Mouse (Mus musculus): Measurements from ENCODE around the gene Olfr1204. TPM values are rescaled to one million over a fixed set of nuclear protein-coding genes. Genes with fewer than 3 reads are reported as not detected.

Gene Olfr1204
- not detected in 2 replicates for polyA plus RNA-seq (2012)

GRCm38 (mm10) chr2:88848992-88849391, at the start of gene Olfr1204:
Gene Olfr1204, plus strand, starts transcription at chr2:88849292.
- TF ChIP-seq TAL1 (IDR thresholded peaks at IDR 0.05; ENCODE audit: low read length), result no peak
- no peak for TF ChIP-seq GATA1 (IDR thresholded peaks at IDR 0.05; ENCODE audit: low read length)
- Histone ChIP-seq H3K36me3 (ENCODE audit: control insufficient read depth) (no peaks in the 10 kb centered on the region), H3K9me3 (ENCODE audit: control insufficient read depth, low read length) (no peaks in the 10 kb centered on the region; the same call in 1 of the 2 replicates), H3K4me1 (ENCODE audit: control insufficient read depth) (no peaks in the 10 kb centered on the region), H3K27me3 (ENCODE audit: control insufficient read depth) (no peaks in the 10 kb centered on the region), H3K4me3 (replicated peaks) (no peak within 1 kb of the TSS)

- TF ChIP-seq TAL1 (IDR thresholded peaks at IDR 0.05; ENCODE audit: low read length) (no peak), GATA1 (IDR thresholded peaks at IDR 0.05; ENCODE audit: low read length) (no peak)
- H3K36me3 ChIP-seq (ENCODE audit: control insufficient read depth), result no peaks in the 10 kb centered on the region
- no peaks in the 10 kb centered on the region for H3K27me3 ChIP-seq (ENCODE audit: control insufficient read depth)
- no peaks in the 10 kb centered on the region for H3K9me3 ChIP-seq (ENCODE audit: control insufficient read depth, low read length)
- H3K4me3 ChIP-seq (replicated peaks), result no peak within 1 kb of the TSS
- H3K4me1 ChIP-seq (ENCODE audit: control insufficient read depth), result no peaks in the 10 kb centered on the region
These were observed 34.9 kb upstream of the Olfr1204 start, which contains the start of gene Olfr1202 for GRCm38 (mm10) chr2:88814196-88814595. Gene Olfr1202, plus strand, starts transcription at chr2:88814496.

GRCm38 (mm10) chr2:88829437-88829836, 19.7 kb upstream of the Olfr1204 start, which contains the start of gene Olfr1205:
Gene Olfr1205, plus strand, starts transcription at chr2:88829737.
- no peak within 1 kb of the TSS for H3K4me3 ChIP-seq (replicated peaks)
- no peaks in the 10 kb centered on the region for H3K27me3 ChIP-seq (ENCODE audit: control insufficient read depth)
- H3K36me3 ChIP-seq (ENCODE audit: control insufficient read depth), result no peaks in the 10 kb centered on the region
- H3K4me1 ChIP-seq (ENCODE audit: control insufficient read depth), result no peaks in the 10 kb centered on the region
- TF ChIP-seq GATA1 (IDR thresholded peaks at IDR 0.05; ENCODE audit: low read length), result no peak
- no peak for TF ChIP-seq TAL1 (IDR thresholded peaks at IDR 0.05; ENCODE audit: low read length)
- H3K9me3 ChIP-seq (ENCODE audit: control insufficient read depth, low read length), result no peaks in the 10 kb centered on the region

GRCm38 (mm10) chr2:88838477-88838876, 10.6 kb upstream of the Olfr1204 start:
- no peaks in the 10 kb centered on the region for H3K36me3 ChIP-seq (ENCODE audit: control insufficient read depth)
- no peak for TF ChIP-seq TAL1 (IDR thresholded peaks at IDR 0.05; ENCODE audit: low read length)
- TF ChIP-seq GATA1 (IDR thresholded peaks at IDR 0.05; ENCODE audit: low read length), result no peak
- no peaks in the 10 kb centered on the region for H3K27me3 ChIP-seq (ENCODE audit: control insufficient read depth)
- H3K4me1 ChIP-seq (ENCODE audit: control insufficient read depth), result no peaks in the 10 kb centered on the region
- H3K9me3 ChIP-seq (ENCODE audit: control insufficient read depth, low read length), result no peaks in the 10 kb centered on the region
- no peak overlapping the region for H3K4me3 ChIP-seq (replicated peaks)

GRCm38 (mm10) chr2:88862931-88863330, 13.8 kb downstream of the Olfr1204 start, which contains the start of gene Olfr1206:
Gene Olfr1206, plus strand, starts transcription at chr2:88863231.
- no peak within 1 kb of the TSS for H3K4me3 ChIP-seq (replicated peaks)
- no peaks in the 10 kb centered on the region for H3K9me3 ChIP-seq (ENCODE audit: control insufficient read depth, low read length)
- no peaks in the 10 kb centered on the region for H3K36me3 ChIP-seq (ENCODE audit: control insufficient read depth)
- no peaks in the 10 kb centered on the region for H3K27me3 ChIP-seq (ENCODE audit: control insufficient read depth)
- no peaks in the 10 kb centered on the region for H3K4me1 ChIP-seq (ENCODE audit: control insufficient read depth)
- TF ChIP-seq TAL1 (IDR thresholded peaks at IDR 0.05; ENCODE audit: low read length) (no peak), GATA1 (IDR thresholded peaks at IDR 0.05; ENCODE audit: low read length) (no peak)

- H3K4me1 ChIP-seq (ENCODE audit: control insufficient read depth), result no peaks in the 10 kb centered on the region
- H3K4me3 ChIP-seq (replicated peaks), result no peak within 1 kb of the TSS
- H3K9me3 ChIP-seq (ENCODE audit: control insufficient read depth, low read length), result no peaks in the 10 kb centered on the region
- H3K36me3 ChIP-seq (ENCODE audit: control insufficient read depth), result no peaks in the 10 kb centered on the region
- TF ChIP-seq TAL1 (IDR thresholded peaks at IDR 0.05; ENCODE audit: low read length) (no peak), GATA1 (IDR thresholded peaks at IDR 0.05; ENCODE audit: low read length) (no peak)
- H3K27me3 ChIP-seq (ENCODE audit: control insufficient read depth), result no peaks in the 10 kb centered on the region
These were observed 53.1 kb downstream of the Olfr1204 start, which contains the start of gene Olfr1208 for GRCm38 (mm10) chr2:88902211-88902610. Gene Olfr1208, minus strand, starts transcription at chr2:88902311.

Other genes with a start within 250 kb of the Olfr1204 start
- 0.01 TPM in 1 of 2 replicates, not detected in the other for gene Olfr1191-ps1, start 208.8 kb upstream of the Olfr1204 start, polyA plus RNA-seq (2012)
- gene Olfr1192-ps1, start 200.8 kb upstream of the Olfr1204 start, polyA plus RNA-seq (2012), result not detected in 2 replicates
- not detected in 2 replicates for gene Olfr1193, start 173.7 kb upstream of the Olfr1204 start, polyA plus RNA-seq (2012)
- not detected in 2 replicates for gene Olfr1195, start 160.1 kb upstream of the Olfr1204 start, polyA plus RNA-seq (2012)
- not detected in 2 replicates for gene Olfr1196, start 144.7 kb upstream of the Olfr1204 start, polyA plus RNA-seq (2012)
- gene Olfr1197, start 116.9 kb upstream of the Olfr1204 start, polyA plus RNA-seq (2012), result not detected in 2 replicates
- gene Olfr1198, start 97.9 kb upstream of the Olfr1204 start, polyA plus RNA-seq (2012), result not detected in 2 replicates
- not detected in 2 replicates for gene Olfr1199, start 88.8 kb upstream of the Olfr1204 start, polyA plus RNA-seq (2012)
- gene Olfr1200, start 78.8 kb upstream of the Olfr1204 start, polyA plus RNA-seq (2012), result not detected in 2 replicates
- gene Olfr1201, start 56.3 kb upstream of the Olfr1204 start, polyA plus RNA-seq (2012), result not detected in 2 replicates
- not detected in 2 replicates for gene Olfr1202, start 34.8 kb upstream of the Olfr1204 start, polyA plus RNA-seq (2012)
- gene Olfr1205, start 19.6 kb upstream of the Olfr1204 start, polyA plus RNA-seq (2012), result not detected in 2 replicates
- not detected in 2 replicates for gene Olfr1206, start 13.9 kb downstream of the Olfr1204 start, polyA plus RNA-seq (2012)
- not detected in 2 replicates for gene Olfr1208, start 53.0 kb downstream of the Olfr1204 start, polyA plus RNA-seq (2012)
- gene Olfr1209, start 65.9 kb downstream of the Olfr1204 start, polyA plus RNA-seq (2012), result not detected in 2 replicates
- not detected in 2 replicates for gene Olfr1211, start 88.8 kb downstream of the Olfr1204 start, polyA plus RNA-seq (2012)
- gene Olfr1212, start 104.7 kb downstream of the Olfr1204 start, polyA plus RNA-seq (2012), result not detected in 2 replicates
- gene Gm13762, start 131.0 kb downstream of the Olfr1204 start, polyA plus RNA-seq (2012), result not detected in 2 replicates
- not detected in 2 replicates for gene Olfr1214, start 143.4 kb downstream of the Olfr1204 start, polyA plus RNA-seq (2012)
- not detected in 2 replicates for gene Olfr1215, start 157.7 kb downstream of the Olfr1204 start, polyA plus RNA-seq (2012)
- not detected in 2 replicates for gene Olfr1216, start 169.0 kb downstream of the Olfr1204 start, polyA plus RNA-seq (2012)
- not detected in 2 replicates for gene Olfr1217, start 182.8 kb downstream of the Olfr1204 start, polyA plus RNA-seq (2012)
- not detected in 2 replicates for gene Olfr1218, start 211.9 kb downstream of the Olfr1204 start, polyA plus RNA-seq (2012)
- not detected in 2 replicates for gene Olfr1219, start 234.2 kb downstream of the Olfr1204 start, polyA plus RNA-seq (2012)